Mouse (Mus musculus): ENCODE results near the gene Snx15.
A peak's percentile ranks its signal among the peaks of the same experiment; 100 is the strongest.
"Not testable (repeated sequence)": the region's sequence is repeated elsewhere in the genome, so short reads cannot be mapped to it uniquely, and the experiment has no call there.

The Snx15 gene

GRCm38 (mm10) chr19:6127760-6128341, at the start of gene Snx15:
Gene Snx15, minus strand, starts transcription at chr19:6128304.
- DNase-seq (ENCODE audit: low read depth, low spot score): peak; percentile 96

- DNase-seq (ENCODE audit: low read depth, low spot score): no peak
These were observed 46.7 kb upstream of the Snx15 start for GRCm38 (mm10) chr19:6174771-6175170.

- DNase-seq (ENCODE audit: low read depth, low spot score): no peak
These were observed 43.1 kb upstream of the Snx15 start for GRCm38 (mm10) chr19:6171215-6171614.

GRCm38 (mm10) chr19:6166750-6167149, 38.6 kb upstream of the Snx15 start:
- DNase-seq (ENCODE audit: low read depth, low spot score): no peak

GRCm38 (mm10) chr19:6163872-6164547, 35.9 kb upstream of the Snx15 start:
- no peak for DNase-seq (ENCODE audit: low read depth, low spot score)

GRCm38 (mm10) chr19:6157220-6157619, 29.1 kb upstream of the Snx15 start:
- no peak for DNase-seq (ENCODE audit: low read depth, low spot score)

GRCm38 (mm10) chr19:6156372-6156771, 28.3 kb upstream of the Snx15 start:
- DNase-seq (ENCODE audit: low read depth, low spot score): no peak

- no peak for DNase-seq (ENCODE audit: low read depth, low spot score)
These were observed 27.1 kb upstream of the Snx15 start for GRCm38 (mm10) chr19:6155174-6155573.

GRCm38 (mm10) chr19:6144842-6145241, 16.7 kb upstream of the Snx15 start:
- DNase-seq (ENCODE audit: low read depth, low spot score): no peak

GRCm38 (mm10) chr19:6141394-6141749, 13.3 kb upstream of the Snx15 start, which contains the start of gene Arl2:
Gene Arl2, minus strand, starts transcription at chr19:6141548.
- DNase-seq (ENCODE audit: low read depth, low spot score): peak; percentile 85

GRCm38 (mm10) chr19:6140678-6141393, 12.7 kb upstream of the Snx15 start, which contains the start of gene Batf2:
Gene Batf2, plus strand, starts transcription at chr19:6140983.
- peak; percentile 89 for DNase-seq (ENCODE audit: low read depth, low spot score)

- DNase-seq (ENCODE audit: low read depth, low spot score): no peak
These were observed 12.2 kb upstream of the Snx15 start for GRCm38 (mm10) chr19:6140374-6140677.

- no peak for DNase-seq (ENCODE audit: low read depth, low spot score)
These were observed 11.6 kb upstream of the Snx15 start for GRCm38 (mm10) chr19:6139701-6140100.

GRCm38 (mm10) chr19:6136397-6136796, 8.3 kb upstream of the Snx15 start:
- DNase-seq (ENCODE audit: low read depth, low spot score): no peak

GRCm38 (mm10) chr19:6133197-6133596, 5.1 kb upstream of the Snx15 start:
- DNase-seq (ENCODE audit: low read depth, low spot score): not testable (repeated sequence)

GRCm38 (mm10) chr19:6132171-6132827, 4.2 kb upstream of the Snx15 start:
- peak; percentile 65 for DNase-seq (ENCODE audit: low read depth, low spot score)

- DNase-seq (ENCODE audit: low read depth, low spot score): not testable (repeated sequence)
These were observed 2.5 kb upstream of the Snx15 start for GRCm38 (mm10) chr19:6130414-6131128.

GRCm38 (mm10) chr19:6126789-6127580, 1.1 kb downstream of the Snx15 start:
- no peak for DNase-seq (ENCODE audit: low read depth, low spot score)

GRCm38 (mm10) chr19:6126289-6126688, 1.8 kb downstream of the Snx15 start:
- peak; percentile 77 for DNase-seq (ENCODE audit: low read depth, low spot score)

- DNase-seq (ENCODE audit: low read depth, low spot score): no peak
These were observed 3.2 kb downstream of the Snx15 start for GRCm38 (mm10) chr19:6124898-6125297.

- no peak for DNase-seq (ENCODE audit: low read depth, low spot score)
These were observed 4.8 kb downstream of the Snx15 start for GRCm38 (mm10) chr19:6123330-6123729.

Data from c-Kit-negative CD71-positive TER-119-positive erythroid progenitor cells, embryonic 14.5 days (primary cell).